Mouse (Mus musculus) liver, embryonic 14.5 days (tissue): ENCODE results near the gene Ndufb8.

Experiments used
- CTCF ChIP-seq: IDR thresholded peaks from 2 replicates; pipeline ENCODE4 v1.5.1; 2016; ENCODE audit warnings: antibody characterized with exemption, low read depth, control low read depth
- EP300 ChIP-seq: IDR thresholded peaks from 2 replicates; pipeline ENCODE4 v1.6.1; 2016; ENCODE audit warnings: antibody characterized with exemption, low read depth

DNA sequence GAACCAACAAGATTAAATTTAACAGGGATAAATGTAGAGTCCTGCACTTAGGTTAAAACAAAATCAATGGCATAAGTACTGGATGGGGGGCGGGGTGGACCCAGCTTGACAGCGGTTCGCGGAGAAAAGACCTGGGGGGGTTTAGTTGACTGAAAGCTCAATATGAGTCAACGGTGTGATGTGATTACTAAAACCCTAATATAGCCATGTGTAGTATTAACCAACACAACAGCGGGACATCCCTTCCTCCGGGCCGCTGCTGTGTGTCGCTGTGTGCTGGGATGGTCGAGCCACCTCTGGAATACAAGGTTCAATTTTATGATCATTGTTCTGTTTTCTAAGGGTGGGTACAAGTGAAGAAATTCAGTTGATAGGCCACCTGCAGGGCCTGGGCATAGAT is 26.9 kb upstream of the Ndufb8 start:
- TF ChIP-seq EP300 (no peak), CTCF (no peak)
